Mouse (Mus musculus) midbrain, embryonic 15.5 days (tissue): ENCODE results near the gene Spire2. TPM values are rescaled to one million over a fixed set of nuclear protein-coding genes. Genes with fewer than 3 reads are reported as not detected.
A peak's percentile ranks its signal among the peaks of the same experiment; 100 is the strongest.

ENCODE experiments used
- ATAC-seq: fragments of 200-750 bp; cut with Nextera tagmentation; replicated peaks from 2 replicates; pipeline ENCODE4 v1.8.0; 2017; ENCODE audit warnings: moderate TSS enrichment
- H3K27ac ChIP-seq: fragments of 300-500 bp; sonication (generic); 2 replicates; pipeline ENCODE4 v1.5.1; 2015; ENCODE audit warnings: mild to moderate bottlenecking, inconsistent platforms
- H3K27me3 ChIP-seq: fragments of 300-500 bp; sonication (generic); replicated peaks from 2 replicates; pipeline ENCODE4 v1.6.1; 2015; ENCODE audit warnings: inconsistent platforms
- H3K36me3 ChIP-seq: fragments of 300-500 bp; sonication (generic); replicated peaks from 2 replicates; pipeline ENCODE4 v1.6.1; 2015; ENCODE audit warnings: inconsistent platforms
- H3K4me1 ChIP-seq: fragments of 300-500 bp; sonication (generic); 2 replicates; pipeline ENCODE4 v1.6.1; 2015; ENCODE audit warnings: inconsistent platforms
- H3K4me2 ChIP-seq: fragments of 300-500 bp; sonication (generic); 2 replicates; pipeline ENCODE4 v1.6.1; 2015; ENCODE audit warnings: inconsistent platforms, mild to moderate bottlenecking, moderate library complexity
- H3K4me3 ChIP-seq: fragments of 300-500 bp; sonication (generic); 2 replicates; pipeline ENCODE4 v1.5.1; 2015; ENCODE audit warnings: mild to moderate bottlenecking, inconsistent platforms
- H3K9ac ChIP-seq: fragments of 300-500 bp; sonication (generic); 2 replicates; pipeline ENCODE4 v1.6.1; 2015; ENCODE audit warnings: mild to moderate bottlenecking, inconsistent platforms
- H3K9me3 ChIP-seq: fragments of 300-500 bp; sonication (generic); 2 replicates; pipeline ENCODE4 v1.6.1; 2016; ENCODE audit warnings: inconsistent platforms
- WGBS: fragments of 180-500 bp; shearing (Covaris S2); methylation state at CpG from one replicate; pipeline ENCODE4 v1.1.7; 2015; ENCODE audit warnings: mixed read lengths; 5-methylcytosine and 5-hydroxymethylcytosine counted together
- polyA plus RNA-seq: library from polyadenylated mRNA; unstranded; fragments of >200 nt; fragmentation: Nextera tagmentation; extraction: Ambion mirVana; gene quantifications from 2 replicates; pipeline ENCODE4 v1.2.1, GENCODE M21; 2015

The Spire2 gene
- polyA plus RNA-seq, 1 experiment from 2014 or later: 44.0 TPM

GRCm38 (mm10) chr8:123318467-123318911 is 14.0 kb upstream of the Spire2 start, which contains the start of gene Fanca:
Gene Fanca (minus strand): TSS chr8:123318576.
- H3K4me3 ChIP-seq: peak within 1 kb of the TSS; percentile 52
- no peaks in the 10 kb centered on the region for H3K27me3 ChIP-seq
- no peaks in the 10 kb centered on the region for H3K36me3 ChIP-seq
- H3K9me3 ChIP-seq: no peaks in the 10 kb centered on the region
- peak within 1 kb of the TSS; percentile 47 for H3K9ac ChIP-seq
- H3K27ac ChIP-seq: no peak within 1 kb of the TSS
- ATAC-seq: peak; percentile 98
- under 1% methylated on average over 24 of the region's 24 CpGs for WGBS
- H3K4me1 ChIP-seq: peaks cover 14% of the 10 kb centered on the region
- H3K4me2 ChIP-seq: peak within 1 kb of the TSS; percentile 98

DNA sequence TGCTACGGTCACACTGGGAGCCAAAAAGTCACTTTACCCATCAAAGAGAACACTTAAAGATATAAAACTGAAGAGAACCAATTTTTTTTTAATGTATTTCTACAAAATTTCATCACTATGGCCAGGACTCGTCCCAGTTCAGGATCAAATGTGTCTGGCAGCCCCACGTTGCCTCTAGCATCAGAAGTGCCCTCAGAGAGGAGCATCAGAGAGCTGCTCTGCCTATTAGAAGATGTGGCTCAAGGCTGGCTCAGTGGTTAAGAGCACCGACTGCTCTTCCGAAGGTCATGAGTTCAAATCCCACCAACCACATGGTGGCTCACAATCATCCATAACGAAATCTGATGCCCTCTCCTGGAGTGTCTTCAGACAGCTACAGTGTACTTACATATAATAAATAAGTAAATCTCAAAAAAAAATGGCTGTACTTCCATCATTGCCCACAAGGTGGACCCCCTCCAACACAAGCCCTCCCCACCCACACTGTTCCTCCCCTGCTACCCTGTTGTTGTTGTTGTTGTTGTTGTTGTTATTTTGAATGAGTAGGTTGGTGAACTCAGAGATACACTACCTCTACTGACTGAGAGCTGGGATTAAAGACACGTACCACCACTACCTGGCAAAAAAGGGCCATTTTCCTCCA is 12.9 kb upstream of the Spire2 start:
- H3K9me3 ChIP-seq: no peaks in the 10 kb centered on the region

GRCm38 (mm10) chr8:123328552-123328951 is 4.0 kb upstream of the Spire2 start:
- peaks cover 13% of the 10 kb centered on the region for H3K4me1 ChIP-seq
- H3K4me3 ChIP-seq: no peak overlapping the region
- no peak overlapping the region for H3K27ac ChIP-seq
- no peaks in the 10 kb centered on the region for H3K36me3 ChIP-seq
- H3K9ac ChIP-seq: no peak overlapping the region
- H3K27me3 ChIP-seq: no peaks in the 10 kb centered on the region
- H3K9me3 ChIP-seq: no peaks in the 10 kb centered on the region
- over 99% methylated on average over 2 of the region's 2 CpGs for WGBS
- ATAC-seq: no peak
- no peak overlapping the region for H3K4me2 ChIP-seq

More for the DNA sequence above, 12.9 kb upstream of the Spire2 start:
- Histone ChIP-seq H3K36me3 (no peaks in the 10 kb centered on the region), H3K4me2 (no peak overlapping the region), H3K4me1 (peaks cover 14% of the 10 kb centered on the region), H3K4me3 (no peak overlapping the region), H3K27ac (no peak overlapping the region), H3K9ac (no peak overlapping the region), H3K27me3 (no peaks in the 10 kb centered on the region)
- ATAC-seq: 0 out of 2 replicates have a peak, but pooled peaks have one; percentile 12
- 35% methylated on average over 7 of the region's 7 CpGs for WGBS

DNA sequence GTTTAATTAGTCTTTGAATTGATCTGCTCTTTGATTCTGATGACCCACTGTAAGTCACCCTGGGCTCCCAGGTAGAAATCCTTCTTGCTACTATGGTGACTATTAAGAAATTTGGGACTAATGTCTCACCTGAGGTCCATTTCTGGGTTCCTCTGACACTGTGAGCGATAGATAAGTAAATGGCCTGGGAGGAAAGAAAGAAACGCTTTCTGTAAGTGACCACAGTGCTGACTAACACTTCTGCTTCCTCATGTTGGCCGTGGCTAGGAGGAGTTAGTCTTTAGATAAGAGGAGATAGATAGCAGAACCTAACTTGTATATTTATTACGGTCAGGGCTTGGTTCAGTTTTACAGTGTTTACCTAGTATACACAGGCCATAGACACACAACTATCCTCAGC is 3.2 kb upstream of the Spire2 start:
- WGBS: 92% methylated on average over 4 of the region's 4 CpGs

GRCm38 (mm10) chr8:123329961-123330360 is 2.6 kb upstream of the Spire2 start:
- WGBS: 54% methylated on average over 5 of the region's 5 CpGs
- no peak overlapping the region for H3K9ac ChIP-seq
- no peaks in the 10 kb centered on the region for H3K36me3 ChIP-seq
- no peaks in the 10 kb centered on the region for H3K9me3 ChIP-seq
- peaks cover 27% of the 10 kb centered on the region for H3K4me1 ChIP-seq
- ATAC-seq: no peak
- H3K4me3 ChIP-seq: no peak overlapping the region
- no peaks in the 10 kb centered on the region for H3K27me3 ChIP-seq
- no peak overlapping the region for H3K4me2 ChIP-seq
- H3K27ac ChIP-seq: no peak overlapping the region

More for the DNA sequence above, 3.2 kb upstream of the Spire2 start:
- Histone ChIP-seq H3K4me3 (no peak overlapping the region), H3K27ac (no peak overlapping the region), H3K36me3 (no peaks in the 10 kb centered on the region), H3K9me3 (no peaks in the 10 kb centered on the region), H3K9ac (no peak overlapping the region), H3K27me3 (no peaks in the 10 kb centered on the region), H3K4me2 (no peak overlapping the region), H3K4me1 (peaks cover 21% of the 10 kb centered on the region)
- no peak for ATAC-seq

DNA sequence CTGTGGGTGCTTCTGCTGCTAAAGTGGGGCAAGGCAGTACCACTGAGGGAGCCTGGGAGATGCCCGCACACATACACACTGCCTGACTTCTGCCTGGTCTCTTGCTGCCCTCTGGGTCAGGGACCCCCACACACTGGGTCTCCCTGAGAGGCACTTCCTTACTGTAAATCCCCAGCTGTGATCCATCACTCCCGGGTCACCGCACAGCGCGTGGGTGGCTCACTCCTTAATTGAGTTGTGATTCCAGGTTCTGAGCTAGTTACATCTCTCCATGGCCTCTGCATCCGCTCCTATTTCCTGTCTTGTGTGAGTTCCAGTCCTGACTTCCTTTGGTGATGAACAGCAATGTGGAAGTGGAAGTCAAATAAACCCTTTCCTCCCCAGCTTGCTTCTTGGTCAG is 1.8 kb upstream of the Spire2 start:
- H3K9me3 ChIP-seq: no peaks in the 10 kb centered on the region
- 85% methylated on average over 6 of the region's 6 CpGs for WGBS
- no peak for ATAC-seq
- no peaks in the 10 kb centered on the region for H3K36me3 ChIP-seq
- no peak overlapping the region for H3K9ac ChIP-seq
- no peak overlapping the region; the same call in 1 of the 2 replicates for H3K27ac ChIP-seq
- H3K4me3 ChIP-seq: no peak overlapping the region
- peaks cover 30% of the 10 kb centered on the region for H3K4me1 ChIP-seq
- H3K27me3 ChIP-seq: no peaks in the 10 kb centered on the region
- no peak overlapping the region for H3K4me2 ChIP-seq

- Histone ChIP-seq H3K9me3 (no peaks in the 10 kb centered on the region), H3K9ac (no peak overlapping the region), H3K27me3 (no peaks in the 10 kb centered on the region), H3K36me3 (no peaks in the 10 kb centered on the region), H3K4me3 (peak overlapping the region; percentile 65), H3K27ac (peak overlapping the region; percentile 91), H3K4me2 (peak overlapping the region; percentile 79), H3K4me1 (peaks cover 32% of the 10 kb centered on the region)
- WGBS: 83% methylated on average over 2 of the region's 2 CpGs
- no peak for ATAC-seq
Measured at GRCm38 (mm10) chr8:123331301-123331700, 1.2 kb upstream of the Spire2 start.

- H3K4me2 ChIP-seq: peak overlapping the region; percentile 79
- peak overlapping the region; percentile 91 for H3K27ac ChIP-seq
- H3K9me3 ChIP-seq: no peaks in the 10 kb centered on the region
- H3K36me3 ChIP-seq: no peaks in the 10 kb centered on the region
- no peaks in the 10 kb centered on the region for H3K27me3 ChIP-seq
- ATAC-seq: no peak; the same call in 1 of the 2 replicates
- H3K4me3 ChIP-seq: peak overlapping the region; percentile 65
- H3K4me1 ChIP-seq: peaks cover 32% of the 10 kb centered on the region
- H3K9ac ChIP-seq: peak overlapping the region; percentile 73
- WGBS: 24% methylated on average over 8 of the region's 8 CpGs
Measured at GRCm38 (mm10) chr8:123331810-123332209, 703 bp upstream of the Spire2 start.

GRCm38 (mm10) chr8:123333091-123333587 is 626 bp downstream of the Spire2 start:
- Histone ChIP-seq H3K4me3 (peak overlapping the region; percentile 65), H3K27me3 (no peaks in the 10 kb centered on the region), H3K27ac (peak overlapping the region; percentile 91), H3K9ac (peak overlapping the region; percentile 73), H3K36me3 (no peaks in the 10 kb centered on the region), H3K4me2 (peak overlapping the region; percentile 79), H3K9me3 (no peaks in the 10 kb centered on the region), H3K4me1 (peaks cover 32% of the 10 kb centered on the region)
- ATAC-seq: peak; percentile 54
- 2% methylated on average over 20 of the region's 21 CpGs for WGBS

GRCm38 (mm10) chr8:123333864-123334263 is 1.4 kb downstream of the Spire2 start:
- H3K27ac ChIP-seq: peak overlapping the region; percentile 91
- H3K4me3 ChIP-seq: peak overlapping the region; percentile 65
- H3K9ac ChIP-seq: peak overlapping the region; percentile 73
- H3K4me1 ChIP-seq: peaks cover 32% of the 10 kb centered on the region
- peak overlapping the region; percentile 79 for H3K4me2 ChIP-seq
- no peak for ATAC-seq
- no peaks in the 10 kb centered on the region for H3K9me3 ChIP-seq
- no peaks in the 10 kb centered on the region for H3K27me3 ChIP-seq
- 0% methylated on average over 7 of the region's 7 CpGs for WGBS
- no peaks in the 10 kb centered on the region for H3K36me3 ChIP-seq

DNA sequence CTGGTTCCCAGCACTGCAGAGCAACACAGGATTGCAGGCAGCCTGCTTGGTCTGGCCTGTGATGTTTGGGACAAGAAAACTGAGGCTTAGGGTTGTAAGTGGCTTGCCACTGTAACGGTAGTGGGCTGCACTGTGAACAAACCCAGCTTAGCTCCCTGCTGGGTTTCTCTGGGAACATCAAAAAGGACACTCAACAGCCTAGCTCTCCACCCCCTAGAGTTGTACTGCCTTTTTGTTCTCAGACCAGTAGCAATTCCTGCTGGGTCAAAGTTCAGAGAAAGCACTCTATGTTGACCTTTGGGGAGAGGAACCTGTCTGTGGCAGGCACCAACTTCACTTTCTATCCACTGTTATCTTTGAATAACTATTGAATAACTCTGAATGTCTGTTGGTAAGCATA is 2.0 kb downstream of the Spire2 start:
- H3K9me3 ChIP-seq: no peaks in the 10 kb centered on the region
- H3K9ac ChIP-seq: peak overlapping the region; percentile 73
- 0% methylated on average over 1 of the region's 1 CpGs for WGBS
- peaks cover 32% of the 10 kb centered on the region for H3K4me1 ChIP-seq
- no peaks in the 10 kb centered on the region for H3K27me3 ChIP-seq
- no peaks in the 10 kb centered on the region for H3K36me3 ChIP-seq
- peak overlapping the region; percentile 65 for H3K4me3 ChIP-seq
- H3K27ac ChIP-seq: peak overlapping the region; percentile 91
- peak overlapping the region; percentile 79 for H3K4me2 ChIP-seq
- ATAC-seq: no peak

DNA sequence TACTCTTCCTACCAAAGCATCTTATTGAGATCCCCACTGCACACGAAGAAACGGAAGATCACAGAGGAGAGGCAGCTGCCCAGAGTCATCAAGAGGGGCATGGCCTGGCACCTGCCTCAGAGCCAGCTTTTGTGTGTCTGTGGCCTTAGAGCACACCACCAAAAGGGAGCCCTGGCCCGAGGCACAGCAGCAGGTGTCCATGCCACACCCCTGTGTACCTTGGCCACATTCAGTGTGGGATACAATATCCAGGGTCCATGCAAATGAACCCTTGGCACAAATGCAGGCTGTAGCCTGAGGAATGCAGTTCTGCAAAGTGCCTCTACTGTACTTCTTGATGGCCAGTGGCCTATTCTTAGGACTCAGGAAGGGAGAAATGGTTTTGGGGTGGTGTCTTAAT is 5.0 kb downstream of the Spire2 start:
- 91% methylated on average over 3 of the region's 3 CpGs for WGBS
- ATAC-seq: no peak
- 0 out of 2 replicates have a peak, but pooled peaks cover 4% of the 10 kb centered on the region for H3K36me3 ChIP-seq
- H3K27ac ChIP-seq: no peak overlapping the region
- peaks cover 21% of the 10 kb centered on the region for H3K4me1 ChIP-seq
- H3K9ac ChIP-seq: no peak overlapping the region
- H3K4me3 ChIP-seq: no peak overlapping the region
- H3K9me3 ChIP-seq: no peaks in the 10 kb centered on the region
- H3K4me2 ChIP-seq: no peak overlapping the region
- no peaks in the 10 kb centered on the region for H3K27me3 ChIP-seq

- 89% methylated on average over 4 of the region's 4 CpGs for WGBS
- 0 out of 2 replicates have a peak, but pooled peaks cover 4% of the 10 kb centered on the region for H3K36me3 ChIP-seq
- no peak overlapping the region for H3K4me3 ChIP-seq
- H3K9ac ChIP-seq: no peak overlapping the region
- H3K4me2 ChIP-seq: no peak overlapping the region
- no peak overlapping the region for H3K27ac ChIP-seq
- no peak for ATAC-seq
- H3K4me1 ChIP-seq: peaks cover 4% of the 10 kb centered on the region; the same call in 1 of the 2 replicates
- H3K9me3 ChIP-seq: no peaks in the 10 kb centered on the region
- no peaks in the 10 kb centered on the region for H3K27me3 ChIP-seq
Measured at GRCm38 (mm10) chr8:123340071-123340470, 7.6 kb downstream of the Spire2 start.
